Mouse (Mus musculus): Measurements from ENCODE around the gene Gm45213.

Gm45213 gene

DNA sequence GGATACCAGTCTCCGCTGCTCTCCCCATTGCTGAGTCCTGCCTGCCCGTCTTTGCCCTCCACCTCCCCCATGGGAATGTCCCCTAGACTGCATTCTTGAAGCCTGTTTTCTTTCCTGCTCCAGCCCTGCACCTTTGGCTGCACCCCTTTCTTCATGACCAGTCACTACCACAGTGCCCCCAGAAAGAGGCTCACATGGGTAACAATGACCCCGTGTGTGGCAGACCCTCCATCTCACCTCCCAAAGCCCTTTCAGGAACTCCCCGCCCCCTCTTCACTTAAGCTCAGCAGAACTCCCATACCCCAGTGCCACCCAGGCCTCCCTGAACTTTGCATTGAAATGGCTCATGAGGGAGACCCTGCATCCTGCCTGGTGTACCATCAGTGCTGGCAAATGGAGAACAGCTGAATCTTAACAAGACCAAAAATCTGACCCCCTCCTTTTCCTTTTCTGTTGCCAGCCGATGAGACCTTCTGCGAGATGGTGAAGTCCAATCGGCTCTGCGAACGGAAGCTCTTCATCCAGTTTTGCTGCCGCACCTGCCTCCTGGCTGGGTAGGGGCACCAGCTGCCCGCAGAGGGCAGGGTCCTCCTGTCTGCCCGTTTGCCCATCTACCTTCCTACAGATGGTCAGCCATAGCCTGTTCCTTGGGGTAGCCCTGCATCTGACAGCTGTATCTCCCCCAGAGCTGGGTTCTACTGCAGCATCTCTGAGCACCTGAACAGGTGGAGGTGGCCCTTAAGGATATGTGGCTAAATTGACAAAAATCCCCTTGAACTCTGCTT lies 5.2 kb downstream of the Gm45213 start:
- no peak for DNase-seq (ENCODE audit: low read depth, low spot score)

DNA sequence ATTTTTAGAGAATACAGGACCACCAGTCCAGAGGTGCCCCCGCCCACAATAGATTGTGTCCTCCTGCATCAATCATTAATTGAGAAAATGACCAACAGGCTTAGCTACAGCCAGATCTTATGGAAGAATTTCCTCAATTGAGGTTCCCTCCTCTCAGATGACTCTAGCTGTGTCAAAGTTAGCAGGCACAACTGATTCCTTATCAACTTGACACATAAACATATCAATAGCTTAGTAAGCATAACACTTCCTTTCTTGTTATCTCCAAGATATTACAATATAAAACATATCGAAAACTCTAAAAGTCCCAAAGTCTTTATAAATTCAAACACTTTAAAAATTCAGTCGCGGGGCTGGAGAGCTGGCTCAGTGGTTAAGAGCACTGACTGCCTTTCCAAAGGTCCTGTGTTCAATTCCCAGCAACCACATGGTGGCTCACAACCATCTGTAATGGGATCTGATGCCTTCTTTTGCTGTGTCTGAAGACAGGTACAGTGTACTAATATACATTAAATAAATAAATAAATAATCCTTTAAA lies 10.6 kb downstream of the Gm45213 start:
- DNase-seq (ENCODE audit: low read depth, low spot score): no peak

DNA sequence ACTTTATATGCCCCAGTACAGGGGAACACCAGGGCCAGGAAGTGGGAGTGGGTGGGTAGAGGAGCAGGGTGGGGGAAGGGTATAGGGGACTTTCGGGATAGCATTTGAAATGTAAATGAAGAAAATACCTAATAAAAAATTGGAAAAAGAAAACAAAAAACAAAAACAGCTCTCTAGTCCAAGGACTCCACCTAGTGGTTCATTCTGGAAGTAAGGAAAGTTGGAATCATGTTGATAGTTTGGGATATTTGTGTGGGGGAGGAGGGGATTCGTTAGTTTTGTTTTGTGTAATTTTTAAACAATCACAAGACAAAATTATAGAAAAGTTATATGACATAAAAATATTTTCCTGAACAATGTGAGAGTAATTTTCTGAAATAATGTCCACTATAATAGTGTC lies 12.0 kb downstream of the Gm45213 start:
- DNase-seq (ENCODE audit: low read depth, low spot score): peak; percentile 41

- no peak for DNase-seq (ENCODE audit: low read depth, low spot score)
These were observed 15.3 kb downstream of the Gm45213 start, which contains the start of gene Snrpa1 for GRCm38 (mm10) chr7:66058703-66059102. Snrpa1 (plus strand) TSS chr7:66059003.

DNA sequence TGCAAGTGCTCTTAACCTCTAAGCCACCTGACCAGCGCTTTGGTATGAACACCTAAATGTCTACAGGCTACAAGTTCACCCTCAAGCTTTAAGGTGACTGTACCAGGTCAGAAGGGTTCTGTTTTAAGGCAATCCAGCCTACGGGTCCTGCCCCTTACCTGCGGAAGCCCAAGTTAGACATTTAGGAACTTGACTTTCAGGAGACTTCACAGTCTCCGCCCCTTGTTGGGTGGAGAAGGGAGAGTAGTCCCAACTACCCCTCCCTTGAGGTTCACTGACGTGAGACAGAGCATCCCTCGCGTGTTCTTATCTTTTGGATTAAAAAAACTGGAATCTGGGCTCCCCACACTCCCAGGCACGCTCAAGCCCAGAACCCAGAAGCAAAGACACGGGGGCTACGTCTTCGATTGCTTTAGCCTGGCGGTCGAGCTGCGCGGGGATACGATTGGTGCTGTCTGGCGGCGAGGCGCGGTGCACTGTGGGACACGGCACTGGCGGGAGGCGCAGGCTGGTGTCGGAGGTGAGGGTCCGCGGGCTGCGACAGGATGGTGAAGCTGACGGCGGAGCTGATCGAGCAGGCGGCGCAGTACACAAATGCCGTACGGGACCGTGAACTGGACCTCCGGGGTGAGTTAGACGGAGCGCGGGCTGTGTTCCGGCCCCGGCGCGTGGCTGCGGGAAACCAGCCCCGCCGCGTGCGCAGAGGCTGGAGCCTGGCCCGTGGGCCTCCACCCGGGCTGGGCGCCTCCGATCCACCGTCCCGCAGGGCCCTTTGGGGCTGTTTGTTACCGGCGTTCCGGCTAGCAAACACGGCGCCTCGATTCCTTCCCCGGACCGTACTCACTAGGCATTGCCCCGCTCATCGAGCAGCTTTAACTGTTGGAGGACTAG lies 16.9 kb downstream of the Gm45213 start:
- DNase-seq (ENCODE audit: low read depth, low spot score): peak; percentile 91

GRCm38 (mm10) chr7:66061057-66061456 lies 17.7 kb downstream of the Gm45213 start:
- peak; percentile 14 for DNase-seq (ENCODE audit: low read depth, low spot score)

DNA sequence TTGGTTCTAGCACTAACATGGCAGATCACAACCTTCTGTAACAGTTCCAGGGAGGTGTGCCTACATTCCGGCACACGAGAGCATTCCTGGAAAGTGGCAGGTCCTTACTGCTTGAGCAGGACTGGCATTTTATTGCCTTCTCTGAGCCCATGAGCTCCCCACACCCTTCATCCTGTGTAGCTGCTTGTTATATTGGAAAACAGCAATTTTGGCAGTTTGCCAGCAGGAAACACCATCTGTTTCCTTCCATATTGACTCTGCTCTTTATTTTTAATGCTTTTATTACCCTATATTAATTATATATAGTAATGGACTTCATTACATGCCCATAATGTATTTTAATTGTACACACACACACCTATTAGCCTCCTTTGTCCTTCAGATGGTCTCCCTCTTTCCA lies 33.0 kb downstream of the Gm45213 start:
- DNase-seq (ENCODE audit: low read depth, low spot score): no peak

DNA sequence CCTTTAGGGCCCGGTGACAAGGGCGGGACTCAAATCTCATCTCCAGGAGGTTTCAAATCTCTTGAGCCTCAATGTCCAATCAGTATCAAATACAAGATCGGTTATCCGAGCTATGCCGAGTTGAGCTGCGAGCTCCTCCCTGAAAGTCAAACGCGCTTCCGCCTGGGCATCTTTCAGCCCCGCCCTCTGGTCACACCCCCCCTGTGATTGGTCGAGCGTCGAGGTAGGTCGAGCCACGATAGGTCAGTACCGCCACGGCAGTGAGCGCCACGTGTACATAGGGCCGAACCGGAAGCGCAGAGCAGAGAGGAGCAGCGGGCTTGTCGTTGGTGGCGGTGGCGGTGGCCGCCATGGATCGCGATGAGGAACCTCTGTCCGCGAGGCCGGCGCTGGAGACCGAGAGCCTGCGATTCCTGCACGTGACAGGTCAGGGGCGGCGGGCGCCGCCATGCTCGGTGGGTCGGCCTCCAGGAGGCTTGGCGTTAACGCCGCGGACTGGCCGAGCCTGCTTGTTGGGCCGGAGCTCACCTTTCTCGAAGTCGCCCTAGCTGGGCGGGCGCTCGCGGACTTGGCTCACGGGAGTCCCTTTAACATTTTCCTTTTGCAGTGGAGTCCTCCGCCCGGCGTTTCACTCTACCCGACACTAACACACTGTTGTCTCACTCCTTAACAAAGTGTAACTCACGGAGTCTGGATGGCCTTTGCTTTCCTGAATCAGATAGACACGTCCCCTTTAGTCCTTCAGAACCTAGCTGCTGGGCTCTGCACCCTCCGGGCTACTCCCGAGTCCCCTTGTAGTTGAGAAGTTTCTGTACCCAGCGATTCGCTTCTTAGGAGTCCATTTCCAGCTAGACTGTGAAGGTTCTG lies 36.2 kb downstream of the Gm45213 start, which contains the start of gene Selenos:
Selenos (plus strand) TSS at position 286 of the 867 bp plus-strand sequence.
- DNase-seq (ENCODE audit: low read depth, low spot score): peak; percentile 99

GRCm38 (mm10) chr7:66080231-66080613 lies 36.8 kb downstream of the Gm45213 start:
- DNase-seq (ENCODE audit: low read depth, low spot score): peak; percentile 10

GRCm38 (mm10) chr7:66083757-66084156 lies 40.4 kb downstream of the Gm45213 start:
- DNase-seq (ENCODE audit: low read depth, low spot score): no peak

DNA sequence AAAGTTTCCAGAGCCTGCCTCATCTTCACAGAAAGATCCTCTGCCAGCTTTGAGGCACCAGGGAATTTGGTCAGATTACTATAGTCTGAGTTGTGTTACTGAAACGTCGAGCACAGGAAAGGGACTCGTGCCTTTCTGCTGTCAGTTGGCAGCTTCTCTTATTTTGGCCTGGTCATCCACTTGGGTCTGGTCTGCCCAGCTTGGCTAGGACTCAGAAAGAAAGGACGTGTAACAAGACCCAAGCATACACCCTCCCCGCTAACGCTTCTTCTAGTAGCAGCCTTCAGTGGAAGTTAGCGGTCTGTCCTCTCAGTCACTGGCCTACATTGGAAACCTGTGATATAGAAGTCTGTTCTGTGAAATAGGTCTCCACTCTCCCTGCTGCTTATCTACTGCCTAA lies 41.1 kb downstream of the Gm45213 start:
- DNase-seq (ENCODE audit: low read depth, low spot score): no peak

- no peak for DNase-seq (ENCODE audit: low read depth, low spot score)
These were observed 44.2 kb downstream of the Gm45213 start for GRCm38 (mm10) chr7:66087652-66088051.

GRCm38 (mm10) chr7:66088077-66088476 lies 44.7 kb downstream of the Gm45213 start:
- DNase-seq (ENCODE audit: low read depth, low spot score): no peak

DNA sequence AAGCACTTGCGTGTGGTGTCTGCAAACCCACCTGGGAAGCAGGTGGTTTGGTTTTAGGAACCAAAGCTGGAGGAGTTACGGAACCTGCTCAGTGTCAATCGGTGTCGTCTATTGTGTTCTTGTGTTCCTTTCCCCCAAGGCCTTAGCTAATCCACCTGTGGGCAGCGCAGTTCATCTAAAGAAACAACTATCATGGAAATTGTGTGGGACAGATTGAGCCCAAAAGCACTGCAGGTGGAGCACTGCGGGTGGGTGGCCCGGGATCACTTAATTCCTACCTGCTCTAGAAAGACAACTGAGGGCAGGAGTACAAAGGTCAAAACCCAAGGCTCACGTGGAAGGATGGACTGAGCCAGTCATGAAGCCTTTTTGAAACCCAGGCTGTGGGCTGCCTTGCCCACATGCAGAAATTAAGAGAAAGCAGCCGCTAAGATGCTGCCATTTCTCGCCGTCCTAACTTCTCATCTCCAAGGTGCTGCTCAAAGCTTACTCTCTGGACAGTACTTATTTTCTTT lies 47.3 kb downstream of the Gm45213 start:
- peak; percentile 51 for DNase-seq (ENCODE audit: low read depth, low spot score)

- DNase-seq (ENCODE audit: low read depth, low spot score): no peak
These were observed 48.2 kb downstream of the Gm45213 start for GRCm38 (mm10) chr7:66091553-66091952.

DNA sequence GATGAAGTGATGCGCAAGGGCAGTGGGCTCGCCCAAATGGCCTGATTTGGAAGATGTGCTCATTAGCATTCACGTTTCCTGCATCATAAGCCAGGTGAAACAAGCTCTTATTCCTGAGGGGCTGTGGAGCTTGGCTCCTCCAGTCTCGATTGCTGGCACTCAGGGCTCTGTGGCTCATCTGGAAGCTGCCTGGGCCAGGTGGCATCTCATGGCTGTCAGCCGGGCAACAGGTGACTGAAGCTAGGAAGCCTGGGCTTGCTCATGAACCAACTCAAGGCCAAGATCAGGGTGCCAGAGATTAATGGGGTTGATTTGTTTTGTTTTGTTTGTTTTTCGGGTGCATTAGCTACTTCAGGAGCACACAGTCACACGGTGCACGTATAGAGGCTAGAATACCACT lies 49.3 kb downstream of the Gm45213 start:
- no peak for DNase-seq (ENCODE audit: low read depth, low spot score)

GRCm38 (mm10) chr7:66094141-66094540 lies 50.7 kb downstream of the Gm45213 start:
- no peak for DNase-seq (ENCODE audit: low read depth, low spot score)

- DNase-seq (ENCODE audit: low read depth, low spot score): no peak
These were observed 55.4 kb downstream of the Gm45213 start for GRCm38 (mm10) chr7:66098803-66099202.

DNA sequence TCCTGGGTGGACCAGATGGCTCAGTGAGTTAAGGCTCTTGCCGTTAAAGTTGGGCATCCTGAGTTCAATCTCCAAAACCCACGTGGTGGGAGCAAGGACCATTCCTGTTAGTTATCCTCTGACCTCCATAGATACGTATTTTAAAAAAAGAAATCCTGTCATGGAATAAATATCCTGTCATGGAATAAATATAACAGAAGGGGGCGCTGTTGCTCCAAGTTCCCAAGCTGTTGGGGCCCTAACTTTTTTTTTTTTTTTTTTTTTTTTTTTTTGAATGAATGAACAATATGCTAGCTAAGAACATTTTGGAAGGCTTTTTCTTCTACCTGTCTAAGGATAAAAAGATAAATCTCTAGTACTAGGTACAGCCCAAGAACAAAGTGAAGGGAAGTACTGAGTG lies 58.5 kb downstream of the Gm45213 start:
- peak; percentile 42 for DNase-seq (ENCODE audit: low read depth, low spot score)

DNA sequence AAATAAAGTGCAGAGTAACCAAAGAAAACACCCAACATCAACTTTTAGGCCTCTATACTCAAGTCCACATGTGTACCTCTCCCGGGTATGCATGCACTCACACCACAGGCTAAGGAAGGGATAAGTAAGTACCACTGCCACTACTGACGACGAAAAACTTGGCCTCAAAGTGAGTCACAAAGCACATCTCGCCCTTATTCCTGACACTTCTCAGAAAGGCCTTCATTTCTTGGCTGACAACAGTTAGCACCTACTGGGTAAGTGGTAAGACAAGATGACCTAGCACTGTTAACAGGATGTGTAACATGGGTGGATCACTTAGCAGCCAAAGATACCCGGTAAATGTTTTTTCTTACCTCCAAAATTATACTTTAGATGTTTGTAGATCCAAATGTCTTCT lies 61.1 kb downstream of the Gm45213 start:
- DNase-seq (ENCODE audit: low read depth, low spot score): no peak

DNA sequence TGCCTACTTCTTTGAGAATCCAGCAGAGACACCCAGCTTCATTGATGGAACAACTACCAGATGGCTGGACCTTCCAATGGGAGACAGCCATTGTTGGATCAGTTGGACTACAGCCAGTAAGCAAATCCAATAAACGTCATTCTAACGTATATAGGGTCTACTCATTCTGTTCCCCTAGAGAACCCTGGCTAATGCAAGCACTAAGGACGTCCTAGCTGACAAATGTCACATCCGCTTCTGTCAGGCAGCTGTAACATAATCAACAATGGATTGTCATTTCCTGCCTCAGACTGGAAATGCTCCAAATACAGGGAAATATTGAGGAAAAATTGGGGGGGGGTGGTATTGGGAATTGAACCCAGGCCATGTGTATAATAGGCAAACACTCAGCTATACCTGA lies 62.4 kb downstream of the Gm45213 start:
- no peak for DNase-seq (ENCODE audit: low read depth, low spot score)

Measured in R1 (cell line).